Mouse (Mus musculus): ENCODE results near the gene Plekhm1.

The Plekhm1 gene

GRCm38 (mm10) chr11:103381956-103382613, 30.4 kb downstream of the Plekhm1 start:
- H3K4me3 ChIP-seq (replicated peaks; ENCODE audit: low read length): no peak overlapping the region
- peaks cover 100% of the 10 kb centered on the region for H3K36me3 ChIP-seq (ENCODE audit: insufficient read depth, low read length)
- no peak for TF ChIP-seq POU5F1 (IDR thresholded peaks at IDR 0.05; ENCODE audit: borderline replicate concordance, low read length)
- TF ChIP-seq NANOG (IDR thresholded peaks at IDR 0.05; ENCODE audit: borderline replicate concordance, low read length): no peak
- TF ChIP-seq CTCF (conservative IDR thresholded peaks at IDR 0.05; ENCODE audit: low read length): no peak
- no peaks in the 10 kb centered on the region for H3K9me3 ChIP-seq (ENCODE audit: low read length)
- peaks cover 61% of the 10 kb centered on the region for H3K4me1 ChIP-seq (replicated peaks; ENCODE audit: low read depth, low read length)
- H3K27me3 ChIP-seq (ENCODE audit: insufficient read depth, low read length): no peaks in the 10 kb centered on the region

GRCm38 (mm10) chr11:103381505-103381904, 31.0 kb downstream of the Plekhm1 start:
- H3K4me1 ChIP-seq (replicated peaks; ENCODE audit: low read depth, low read length): peaks cover 55% of the 10 kb centered on the region
- H3K9me3 ChIP-seq (ENCODE audit: low read length): no peaks in the 10 kb centered on the region
- H3K4me3 ChIP-seq (replicated peaks; ENCODE audit: low read length): no peak overlapping the region
- H3K36me3 ChIP-seq (ENCODE audit: insufficient read depth, low read length): peaks cover 100% of the 10 kb centered on the region
- H3K27me3 ChIP-seq (ENCODE audit: insufficient read depth, low read length): no peaks in the 10 kb centered on the region
- no peak for TF ChIP-seq CTCF (conservative IDR thresholded peaks at IDR 0.05; ENCODE audit: low read length)

GRCm38 (mm10) chr11:103380460-103380859, 32.0 kb downstream of the Plekhm1 start:
- no peaks in the 10 kb centered on the region for H3K27me3 ChIP-seq (ENCODE audit: insufficient read depth, low read length)
- TF ChIP-seq CTCF (conservative IDR thresholded peaks at IDR 0.05; ENCODE audit: low read length): no peak
- TF ChIP-seq NANOG (IDR thresholded peaks at IDR 0.05; ENCODE audit: borderline replicate concordance, low read length): no peak
- no peak for TF ChIP-seq POU5F1 (IDR thresholded peaks at IDR 0.05; ENCODE audit: borderline replicate concordance, low read length)
- H3K4me1 ChIP-seq (replicated peaks; ENCODE audit: low read depth, low read length): peaks cover 49% of the 10 kb centered on the region
- H3K36me3 ChIP-seq (ENCODE audit: insufficient read depth, low read length): peaks cover 100% of the 10 kb centered on the region
- no peaks in the 10 kb centered on the region for H3K9me3 ChIP-seq (ENCODE audit: low read length)
- no peak overlapping the region for H3K4me3 ChIP-seq (replicated peaks; ENCODE audit: low read length)

- H3K27me3 ChIP-seq (ENCODE audit: insufficient read depth, low read length): no peaks in the 10 kb centered on the region
Measured at GRCm38 (mm10) chr11:103378341-103378740, 34.1 kb downstream of the Plekhm1 start.

GRCm38 (mm10) chr11:103375772-103376171, 36.7 kb downstream of the Plekhm1 start:
- TF ChIP-seq NANOG (IDR thresholded peaks at IDR 0.05; ENCODE audit: borderline replicate concordance, low read length) (no peak), CTCF (conservative IDR thresholded peaks at IDR 0.05; ENCODE audit: low read length) (no peak), POU5F1 (IDR thresholded peaks at IDR 0.05; ENCODE audit: borderline replicate concordance, low read length) (no peak)
- peaks cover 30% of the 10 kb centered on the region for H3K4me1 ChIP-seq (replicated peaks; ENCODE audit: low read depth, low read length)
- no peak overlapping the region for H3K4me3 ChIP-seq (replicated peaks; ENCODE audit: low read length)
- no peaks in the 10 kb centered on the region for H3K27me3 ChIP-seq (ENCODE audit: insufficient read depth, low read length)
- H3K36me3 ChIP-seq (ENCODE audit: insufficient read depth, low read length): peaks cover 100% of the 10 kb centered on the region
- H3K9me3 ChIP-seq (ENCODE audit: low read length): no peaks in the 10 kb centered on the region

More at GRCm38 (mm10) chr11:103378341-103378740, 34.1 kb downstream of the Plekhm1 start:
- H3K4me3 ChIP-seq (replicated peaks; ENCODE audit: low read length): no peak overlapping the region
- H3K36me3 ChIP-seq (ENCODE audit: insufficient read depth, low read length): peaks cover 100% of the 10 kb centered on the region
- H3K4me1 ChIP-seq (replicated peaks; ENCODE audit: low read depth, low read length): peaks cover 33% of the 10 kb centered on the region
- H3K9me3 ChIP-seq (ENCODE audit: low read length): no peaks in the 10 kb centered on the region
- no peak for TF ChIP-seq POU5F1 (IDR thresholded peaks at IDR 0.05; ENCODE audit: borderline replicate concordance, low read length)
- no peak for TF ChIP-seq CTCF (conservative IDR thresholded peaks at IDR 0.05; ENCODE audit: low read length)
- no peak for TF ChIP-seq NANOG (IDR thresholded peaks at IDR 0.05; ENCODE audit: borderline replicate concordance, low read length)

- Histone ChIP-seq H3K36me3 (ENCODE audit: insufficient read depth, low read length) (peaks cover 100% of the 10 kb centered on the region), H3K9me3 (ENCODE audit: low read length) (no peaks in the 10 kb centered on the region), H3K4me1 (replicated peaks; ENCODE audit: low read depth, low read length) (peaks cover 31% of the 10 kb centered on the region), H3K4me3 (replicated peaks; ENCODE audit: low read length) (no peak overlapping the region), H3K27me3 (ENCODE audit: insufficient read depth, low read length) (no peaks in the 10 kb centered on the region)
- TF ChIP-seq NANOG (IDR thresholded peaks at IDR 0.05; ENCODE audit: borderline replicate concordance, low read length): no peak
- TF ChIP-seq POU5F1 (IDR thresholded peaks at IDR 0.05; ENCODE audit: borderline replicate concordance, low read length): no peak
- no peak for TF ChIP-seq CTCF (conservative IDR thresholded peaks at IDR 0.05; ENCODE audit: low read length)
Measured at GRCm38 (mm10) chr11:103375258-103375657, 37.2 kb downstream of the Plekhm1 start.

GRCm38 (mm10) chr11:103373922-103374321, 38.6 kb downstream of the Plekhm1 start:
- TF ChIP-seq CTCF (conservative IDR thresholded peaks at IDR 0.05; ENCODE audit: low read length) (no peak), POU5F1 (IDR thresholded peaks at IDR 0.05; ENCODE audit: borderline replicate concordance, low read length) (no peak), NANOG (IDR thresholded peaks at IDR 0.05; ENCODE audit: borderline replicate concordance, low read length) (no peak)
- no peaks in the 10 kb centered on the region for H3K27me3 ChIP-seq (ENCODE audit: insufficient read depth, low read length)

GRCm38 (mm10) chr11:103372561-103372960, 39.9 kb downstream of the Plekhm1 start:
- TF ChIP-seq POU5F1 (IDR thresholded peaks at IDR 0.05; ENCODE audit: borderline replicate concordance, low read length) (no peak), CTCF (conservative IDR thresholded peaks at IDR 0.05; ENCODE audit: low read length) (no peak), NANOG (IDR thresholded peaks at IDR 0.05; ENCODE audit: borderline replicate concordance, low read length) (no peak)
- peaks cover 100% of the 10 kb centered on the region for H3K36me3 ChIP-seq (ENCODE audit: insufficient read depth, low read length)
- no peaks in the 10 kb centered on the region for H3K27me3 ChIP-seq (ENCODE audit: insufficient read depth, low read length)
- H3K9me3 ChIP-seq (ENCODE audit: low read length): no peaks in the 10 kb centered on the region
- H3K4me1 ChIP-seq (replicated peaks; ENCODE audit: low read depth, low read length): peaks cover 51% of the 10 kb centered on the region
- no peak overlapping the region for H3K4me3 ChIP-seq (replicated peaks; ENCODE audit: low read length)

More at GRCm38 (mm10) chr11:103373922-103374321, 38.6 kb downstream of the Plekhm1 start:
- Histone ChIP-seq H3K36me3 (ENCODE audit: insufficient read depth, low read length) (peaks cover 100% of the 10 kb centered on the region), H3K4me3 (replicated peaks; ENCODE audit: low read length) (no peak overlapping the region), H3K4me1 (replicated peaks; ENCODE audit: low read depth, low read length) (peaks cover 40% of the 10 kb centered on the region), H3K9me3 (ENCODE audit: low read length) (no peaks in the 10 kb centered on the region)

GRCm38 (mm10) chr11:103372068-103372467, 40.4 kb downstream of the Plekhm1 start:
- H3K9me3 ChIP-seq (ENCODE audit: low read length): no peaks in the 10 kb centered on the region
- peaks cover 100% of the 10 kb centered on the region for H3K36me3 ChIP-seq (ENCODE audit: insufficient read depth, low read length)
- no peaks in the 10 kb centered on the region for H3K27me3 ChIP-seq (ENCODE audit: insufficient read depth, low read length)
- H3K4me1 ChIP-seq (replicated peaks; ENCODE audit: low read depth, low read length): peaks cover 53% of the 10 kb centered on the region
- no peak for TF ChIP-seq CTCF (conservative IDR thresholded peaks at IDR 0.05; ENCODE audit: low read length)
- no peak for TF ChIP-seq NANOG (IDR thresholded peaks at IDR 0.05; ENCODE audit: borderline replicate concordance, low read length)
- no peak for TF ChIP-seq POU5F1 (IDR thresholded peaks at IDR 0.05; ENCODE audit: borderline replicate concordance, low read length)
- H3K4me3 ChIP-seq (replicated peaks; ENCODE audit: low read length): no peak overlapping the region

Measured in E14TG2a.4 (cell line).